Mouse (Mus musculus) lung, adult 2 months (tissue): ENCODE measurements around the gene Gria4.

Experiments used
- CTCF ChIP-seq: fragments of 200-500 bp; IDR thresholded peaks from 2 replicates; pipeline ENCODE4 v1.5.1; 2011; ENCODE audit warnings: mild to moderate bottlenecking, low read length, control low read depth; ENCODE audit not compliant: insufficient read depth
- POLR2A ChIP-seq: fragments of 200-500 bp; IDR thresholded peaks from 2 replicates; pipeline ENCODE4 v1.6.1; 2011; ENCODE audit warnings: low read depth, mild to moderate bottlenecking, control low read depth, low read length, borderline replicate concordance; ENCODE audit errors: extremely low read depth

DNA sequence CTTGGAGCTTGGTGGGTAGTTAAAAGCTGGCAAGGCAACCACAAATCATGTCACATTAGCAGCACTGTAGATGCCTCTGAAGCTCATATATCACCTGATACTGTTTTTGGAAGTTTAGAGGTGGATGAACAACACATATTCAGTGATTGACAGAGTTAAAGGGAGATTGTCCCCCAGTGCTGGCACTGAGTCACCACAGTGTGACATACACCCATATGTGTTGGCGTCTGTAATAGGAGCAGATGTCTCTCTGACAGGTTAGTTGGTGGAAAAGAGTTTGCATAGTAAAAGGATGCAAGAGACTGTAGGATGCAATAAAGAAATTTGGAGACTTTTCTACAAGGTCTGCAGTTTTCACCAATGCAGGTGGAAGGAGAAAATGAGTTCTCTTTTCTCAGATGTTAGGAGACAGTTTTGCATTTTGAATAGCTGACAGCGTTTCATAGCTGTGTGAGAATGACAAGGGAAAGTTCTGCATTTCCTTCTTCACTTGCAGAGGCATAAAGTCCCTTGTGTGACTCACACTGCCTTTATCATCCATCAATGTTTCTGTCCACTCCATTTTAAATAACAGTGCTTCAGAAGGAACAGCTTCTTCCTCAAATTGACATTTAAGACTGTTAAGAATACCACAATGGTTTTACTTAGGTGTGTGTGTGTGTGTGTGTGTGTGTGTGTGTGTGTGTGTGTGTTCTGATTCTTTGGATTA lies 156.7 kb downstream of the Gria4 start:
- no peak for TF ChIP-seq POLR2A
- TF ChIP-seq CTCF: no peak
